Mouse (Mus musculus) neural tube, embryonic 11.5 days (tissue): ENCODE data around the gene Tmcc3. TPM values are rescaled to one million over a fixed set of nuclear protein-coding genes. Genes with fewer than 3 reads are reported as not detected.

Experiments
- ATAC-seq: fragments of 200-750 bp; cut with Nextera tagmentation; 2 replicates; pipeline ENCODE4 v1.8.0; 2017; ENCODE audit warnings: moderate number of reproducible peaks, mild to moderate bottlenecking, moderate TSS enrichment, moderate library complexity; ENCODE audit not compliant: insufficient read depth, low FRiP score, low TSS enrichment
- DNase-seq: peaks from one replicate; pipeline ENCODE4 v3.0.0-alpha.2; 2015; ENCODE audit warnings: low spot score
- H3K27ac ChIP-seq: fragments of 300-500 bp; sonication (generic); 2 replicates; pipeline ENCODE4 v1.5.1; 2014; ENCODE audit warnings: low read depth, mild to moderate bottlenecking, low read length
- H3K27me3 ChIP-seq: fragments of 300-500 bp; sonication (generic); 2 replicates; pipeline ENCODE4 v1.6.1; 2014; ENCODE audit warnings: mild to moderate bottlenecking, low read length, mixed read lengths; ENCODE audit not compliant: control insufficient read depth, insufficient read depth
- H3K36me3 ChIP-seq: fragments of 300-500 bp; sonication (generic); 2 replicates; pipeline ENCODE4 v1.6.1; 2014; ENCODE audit warnings: mild to moderate bottlenecking, low read length, moderate library complexity, mixed read lengths; ENCODE audit not compliant: control insufficient read depth, insufficient read depth
- H3K4me1 ChIP-seq: fragments of 300-500 bp; sonication (generic); 2 replicates; pipeline ENCODE4 v1.6.1; 2014; ENCODE audit warnings: low read length, mixed read lengths; ENCODE audit not compliant: control insufficient read depth, insufficient read depth
- H3K4me2 ChIP-seq: fragments of 300-500 bp; sonication (generic); 2 replicates; pipeline ENCODE4 v1.6.1; 2014; ENCODE audit warnings: low read depth, mild to moderate bottlenecking, moderate library complexity
- H3K4me3 ChIP-seq: fragments of 300-500 bp; sonication (generic); 2 replicates; pipeline ENCODE4 v1.5.1; 2014; ENCODE audit warnings: low read depth, low read length
- H3K9ac ChIP-seq: fragments of 300-500 bp; sonication (generic); 2 replicates; pipeline ENCODE4 v1.6.1; 2014; ENCODE audit warnings: mild to moderate bottlenecking, low read length
- H3K9me3 ChIP-seq: fragments of 300-500 bp; sonication (generic); 2 replicates; pipeline ENCODE4 v1.6.1; 2016; ENCODE audit warnings: low read length; ENCODE audit not compliant: control insufficient read depth
- whole genome bisulfite sequencing: fragments of 180-500 bp; shearing (Covaris S2); extraction: QIAGEN DNeasy Blood & Tissue Kit; methylation state at CpG from one replicate; pipeline ENCODE4 v1.1.7; 2014; 5-methylcytosine and 5-hydroxymethylcytosine counted together
- polyA plus RNA-seq: library from polyadenylated mRNA; unstranded; fragments of >200 nt; fragmentation: Nextera tagmentation; extraction: Ambion mirVana; gene quantifications from 2 replicates; pipeline ENCODE4 v1.2.1, GENCODE M21; 2014

The Tmcc3 gene
- polyA plus RNA-seq, 1 experiment from 2014 or later: 6.1 TPM

GRCm38 (mm10) chr10:94394286-94394685 is 82.5 kb downstream of the Tmcc3 start:
- no peak overlapping the region for H3K4me2 ChIP-seq
- no peak for ATAC-seq
- no peaks in the 10 kb centered on the region for H3K9me3 ChIP-seq
- H3K36me3 ChIP-seq: no peaks in the 10 kb centered on the region
- H3K27ac ChIP-seq: no peak overlapping the region
- H3K9ac ChIP-seq: no peak overlapping the region
- H3K4me1 ChIP-seq: no peaks in the 10 kb centered on the region
- H3K4me3 ChIP-seq: no peak overlapping the region
- DNase-seq: no peak
- no peaks in the 10 kb centered on the region for H3K27me3 ChIP-seq

- DNase-seq: no peak
- ATAC-seq: no peak
- no peak overlapping the region for H3K4me3 ChIP-seq
- WGBS: 77% methylated on average over 11 of the region's 11 CpGs
- H3K36me3 ChIP-seq: no peaks in the 10 kb centered on the region
- H3K4me1 ChIP-seq: no peaks in the 10 kb centered on the region
- H3K27me3 ChIP-seq: no peaks in the 10 kb centered on the region
- H3K9ac ChIP-seq: no peak overlapping the region
- no peak overlapping the region for H3K27ac ChIP-seq
- no peaks in the 10 kb centered on the region for H3K9me3 ChIP-seq
- no peak overlapping the region for H3K4me2 ChIP-seq
Measured at GRCm38 (mm10) chr10:94397833-94398596, 86.3 kb downstream of the Tmcc3 start.

- DNase-seq (no peak), ATAC-seq (no peak)
- 86% methylated on average over 8 of the region's 8 CpGs for WGBS
- no peaks in the 10 kb centered on the region for H3K27me3 ChIP-seq
- no peak overlapping the region for H3K9ac ChIP-seq
- no peak overlapping the region for H3K4me3 ChIP-seq
- no peaks in the 10 kb centered on the region for H3K4me1 ChIP-seq
- H3K27ac ChIP-seq: no peak overlapping the region
- H3K4me2 ChIP-seq: no peak overlapping the region
- H3K9me3 ChIP-seq: no peaks in the 10 kb centered on the region
- H3K36me3 ChIP-seq: no peaks in the 10 kb centered on the region
Measured at GRCm38 (mm10) chr10:94400895-94401294, 89.1 kb downstream of the Tmcc3 start.

- no peak for DNase-seq
- WGBS: 69% methylated on average over 3 of the region's 3 CpGs
- H3K9ac ChIP-seq: no peak overlapping the region
Measured at GRCm38 (mm10) chr10:94405456-94405855, 93.7 kb downstream of the Tmcc3 start.

GRCm38 (mm10) chr10:94406821-94407220 is 95.1 kb downstream of the Tmcc3 start:
- Histone ChIP-seq H3K9me3 (no peaks in the 10 kb centered on the region), H3K4me1 (peaks cover 5% of the 10 kb centered on the region; the same call in 1 of the 2 replicates), H3K36me3 (no peaks in the 10 kb centered on the region), H3K27ac (no peak overlapping the region), H3K27me3 (no peaks in the 10 kb centered on the region), H3K4me3 (no peak overlapping the region), H3K4me2 (no peak overlapping the region), H3K9ac (no peak overlapping the region)
- DNase-seq (no peak), ATAC-seq (no peak)
- 95% methylated on average over 7 of the region's 7 CpGs for WGBS

More at GRCm38 (mm10) chr10:94405456-94405855, 93.7 kb downstream of the Tmcc3 start:
- H3K36me3 ChIP-seq: no peaks in the 10 kb centered on the region
- no peaks in the 10 kb centered on the region for H3K9me3 ChIP-seq
- H3K4me2 ChIP-seq: no peak overlapping the region
- H3K4me3 ChIP-seq: no peak overlapping the region
- H3K4me1 ChIP-seq: peaks cover 5% of the 10 kb centered on the region; the same call in 1 of the 2 replicates
- no peaks in the 10 kb centered on the region for H3K27me3 ChIP-seq
- ATAC-seq: no peak
- no peak overlapping the region for H3K27ac ChIP-seq

GRCm38 (mm10) chr10:94408356-94409146 is 96.8 kb downstream of the Tmcc3 start:
- Histone ChIP-seq H3K9ac (peak overlapping the region; percentile 20; the same call in 1 of the 2 replicates), H3K9me3 (no peaks in the 10 kb centered on the region), H3K4me2 (peak overlapping the region; percentile 30), H3K27ac (no peak overlapping the region), H3K4me3 (peak overlapping the region; percentile 14; the same call in 1 of the 2 replicates), H3K36me3 (no peaks in the 10 kb centered on the region), H3K27me3 (no peaks in the 10 kb centered on the region), H3K4me1 (peaks cover 8% of the 10 kb centered on the region)
- ATAC-seq: peak; percentile 58; the same call in 1 of the 2 replicates
- 25% methylated on average over 22 of the region's 22 CpGs for WGBS
- DNase-seq: peak; percentile 80

GRCm38 (mm10) chr10:94409661-94410060 is 97.9 kb downstream of the Tmcc3 start:
- H3K36me3 ChIP-seq: no peaks in the 10 kb centered on the region
- H3K4me2 ChIP-seq: no peak overlapping the region
- peaks cover 18% of the 10 kb centered on the region for H3K4me1 ChIP-seq
- H3K9me3 ChIP-seq: no peaks in the 10 kb centered on the region
- DNase-seq (no peak), ATAC-seq (no peak)
- no peak overlapping the region for H3K4me3 ChIP-seq
- 84% methylated on average over 6 of the region's 6 CpGs for WGBS
- H3K9ac ChIP-seq: no peak overlapping the region
- H3K27me3 ChIP-seq: no peaks in the 10 kb centered on the region
- H3K27ac ChIP-seq: no peak overlapping the region

GRCm38 (mm10) chr10:94411594-94411993 is 99.8 kb downstream of the Tmcc3 start:
- no peaks in the 10 kb centered on the region for H3K9me3 ChIP-seq
- H3K9ac ChIP-seq: no peak overlapping the region
- H3K4me1 ChIP-seq: peaks cover 35% of the 10 kb centered on the region
- H3K27me3 ChIP-seq: no peaks in the 10 kb centered on the region
- H3K27ac ChIP-seq: no peak overlapping the region
- no peak overlapping the region for H3K4me2 ChIP-seq
- ATAC-seq: no peak
- no peaks in the 10 kb centered on the region for H3K36me3 ChIP-seq
- no peak for DNase-seq
- H3K4me3 ChIP-seq: no peak overlapping the region
- WGBS: 89% methylated on average over 9 of the region's 9 CpGs
